Mouse (Mus musculus) T-helper 2 cell (primary cell): ENCODE measurements around the gene Lgals3.

Source experiments
- in situ Hi-C: fragments of 300-600 bp; cut with MboI, MseI; formaldehyde crosslinking; loops from one replicate; pipeline ENCODE4 v1.15.1; 2025; ENCODE audit warnings: high pct_unique_total_duplicates

The Lgals3 gene

DNA sequence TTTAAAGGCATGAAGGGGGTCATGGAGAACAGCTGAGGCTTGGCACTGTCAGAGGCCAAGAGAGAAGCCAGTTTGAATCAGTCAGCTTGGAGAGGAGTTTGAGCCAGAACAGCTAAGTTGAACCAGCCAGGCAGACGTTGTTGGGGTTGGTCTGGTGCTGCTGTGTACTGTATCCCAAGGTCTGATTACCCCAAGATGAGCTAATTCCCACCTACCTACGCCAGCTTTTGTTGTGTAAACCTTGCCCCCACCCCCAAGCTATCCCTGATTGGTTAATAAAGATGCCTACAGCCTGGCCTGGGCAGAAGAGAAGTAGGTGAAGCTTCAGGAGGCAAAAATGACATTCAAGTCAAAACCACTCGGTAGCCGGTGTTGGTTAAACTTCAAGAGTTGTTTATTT is 54.9 kb downstream of the Lgals3 start:
- in situ Hi-C loops, result no loop called here

DNA sequence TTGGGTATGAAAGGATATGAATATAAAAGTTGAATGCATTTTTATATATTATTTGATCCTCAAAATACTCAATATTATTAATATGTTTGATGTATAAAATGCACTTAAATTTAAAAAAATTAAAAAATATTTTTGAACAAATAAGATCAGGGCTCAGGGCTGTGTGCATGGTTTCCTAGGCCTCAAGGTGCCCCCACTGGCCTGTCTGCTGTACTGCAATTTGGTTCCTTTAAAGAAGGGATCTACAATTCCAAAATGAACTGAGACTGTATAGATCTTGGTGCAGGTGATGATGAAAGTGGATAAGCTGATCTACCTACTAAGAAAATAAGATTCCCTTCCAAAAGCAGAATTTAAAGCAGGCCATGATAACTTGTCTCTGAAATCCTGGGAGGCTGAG is 65.4 kb downstream of the Lgals3 start:
- in situ Hi-C loops, result no loop called here
